Mouse (Mus musculus): ENCODE results near the gene Kirrel3.

DNA sequence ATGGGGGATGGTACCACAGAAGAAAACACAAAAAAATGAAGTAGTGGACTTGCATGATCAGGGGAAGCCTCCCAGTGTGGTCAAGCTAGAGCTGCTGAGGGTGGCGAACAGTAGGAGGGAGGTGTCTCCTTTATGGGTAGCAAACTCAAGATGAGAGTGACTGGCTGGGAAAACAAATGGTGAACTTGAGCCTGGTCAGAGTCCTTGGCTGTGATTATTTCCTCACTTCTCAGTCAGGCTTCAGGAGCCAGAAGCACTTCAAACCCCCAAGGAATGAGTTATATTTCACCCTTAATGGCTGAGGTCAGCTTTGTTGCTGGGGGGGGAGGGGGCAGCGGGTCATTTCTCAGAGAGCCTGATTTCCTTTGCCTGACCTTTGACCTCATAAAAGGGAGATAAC, 218.7 kb downstream of the Kirrel3 start:
- TF ChIP-seq CTCF (IDR thresholded peaks at IDR 0.05) = no peak
- no peak for TF ChIP-seq EP300 (IDR thresholded peaks at IDR 0.05)

Measured in lung, postnatal 0 days (tissue).